Mouse (Mus musculus) midbrain, embryonic 16.5 days (tissue): ENCODE data around the gene Rab7b. TPM values are rescaled to one million over a fixed set of nuclear protein-coding genes. Genes with fewer than 3 reads are reported as not detected.

Experiments
- ATAC-seq: fragments of 200-750 bp; cut with Nextera tagmentation; 2 replicates; pipeline ENCODE4 v1.8.0; 2017; ENCODE audit warnings: moderate TSS enrichment
- H3K27ac ChIP-seq: fragments of 300-500 bp; sonication (generic); 2 replicates; pipeline ENCODE4 v1.5.1; 2014; ENCODE audit warnings: mild to moderate bottlenecking, low read length, mixed read lengths
- H3K27me3 ChIP-seq: fragments of 300-500 bp; sonication (generic); 2 replicates; pipeline ENCODE4 v1.6.1; 2014; ENCODE audit warnings: low read depth, low read length, mixed read lengths; ENCODE audit not compliant: control insufficient read depth, insufficient read depth
- H3K36me3 ChIP-seq: fragments of 300-500 bp; sonication (generic); 2 replicates; pipeline ENCODE4 v1.6.1; 2014; ENCODE audit warnings: mild to moderate bottlenecking, low read length, moderate library complexity, mixed read lengths; ENCODE audit not compliant: control insufficient read depth, insufficient read depth
- H3K4me1 ChIP-seq: fragments of 300-500 bp; sonication (generic); 2 replicates; pipeline ENCODE4 v1.6.1; 2014; ENCODE audit warnings: mild to moderate bottlenecking, low read length, mixed read lengths; ENCODE audit not compliant: control insufficient read depth, insufficient read depth
- H3K4me2 ChIP-seq: fragments of 300-500 bp; sonication (generic); 2 replicates; pipeline ENCODE4 v1.6.1; 2014; ENCODE audit warnings: mild to moderate bottlenecking, low read length, mixed read lengths
- H3K4me3 ChIP-seq: fragments of 300-500 bp; sonication (generic); 2 replicates; pipeline ENCODE4 v1.5.1; 2014; ENCODE audit warnings: low read depth, mild to moderate bottlenecking, low read length, moderate library complexity, mixed read lengths
- H3K9ac ChIP-seq: fragments of 300-500 bp; sonication (generic); 2 replicates; pipeline ENCODE4 v1.6.1; 2014; ENCODE audit warnings: low read depth, low read length, mixed read lengths
- H3K9me3 ChIP-seq: fragments of 300-500 bp; sonication (generic); replicated peaks from 2 replicates; pipeline ENCODE4 v1.6.1; 2014; ENCODE audit warnings: mild to moderate bottlenecking, low read length, mixed read lengths; ENCODE audit not compliant: control insufficient read depth, poor library complexity, severe bottlenecking
- WGBS: fragments of 180-500 bp; shearing (Covaris S2); extraction: QIAGEN DNeasy Blood & Tissue Kit; methylation state at CpG from one replicate; pipeline ENCODE4 v1.1.7; 2014; 5-methylcytosine and 5-hydroxymethylcytosine counted together
- polyA plus RNA-seq: library from polyadenylated mRNA; unstranded; fragments of >200 nt; fragmentation: Nextera tagmentation; extraction: Ambion mirVana; gene quantifications from 2 replicates; pipeline ENCODE4 v1.2.1, GENCODE M21; 2015

Rab7b gene
- polyA plus RNA-seq, 1 experiment from 2014 or later, result 0.87 TPM

DNA sequence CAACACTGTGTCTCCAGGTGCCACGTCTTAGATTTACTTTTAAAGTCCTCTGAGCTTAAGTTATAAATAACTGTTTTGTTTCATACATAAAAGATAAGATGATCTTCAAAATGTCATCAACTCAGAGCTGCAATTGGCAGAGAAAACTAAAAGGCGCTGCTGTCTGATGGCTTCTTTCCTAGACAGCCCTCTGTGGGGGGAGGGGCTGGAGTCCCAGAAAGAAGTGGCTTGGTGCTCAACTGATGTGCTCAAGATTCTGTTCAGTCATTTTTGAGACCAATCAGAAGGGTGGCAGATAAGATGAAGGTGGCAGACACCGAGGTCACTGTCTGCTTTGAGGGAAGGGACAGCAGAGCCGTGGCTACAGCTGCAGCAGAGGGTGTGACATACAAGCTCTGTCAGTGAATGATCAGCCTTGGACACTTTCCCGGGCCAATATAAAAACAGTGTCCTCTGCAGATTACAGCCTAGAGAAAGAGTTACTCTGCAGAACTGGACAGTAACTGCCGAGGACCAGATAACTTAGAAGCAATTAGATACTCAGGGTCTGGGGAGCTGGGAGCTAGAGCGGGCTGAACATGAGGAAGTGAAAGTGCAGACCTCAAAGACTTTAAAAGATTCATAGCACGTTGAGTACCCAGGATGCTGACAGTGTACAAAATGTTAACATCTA lies 13.7 kb downstream of the Rab7b start:
- 82% methylated on average over 8 of the region's 8 CpGs for WGBS
- H3K9me3 ChIP-seq, result no peaks in the 10 kb centered on the region
- H3K4me1 ChIP-seq, result no peaks in the 10 kb centered on the region
- no peaks in the 10 kb centered on the region for H3K27me3 ChIP-seq
- no peak overlapping the region for H3K27ac ChIP-seq
- no peak overlapping the region for H3K4me2 ChIP-seq
- no peak overlapping the region for H3K4me3 ChIP-seq
- ATAC-seq, result no peak
- H3K9ac ChIP-seq, result no peak overlapping the region
- no peaks in the 10 kb centered on the region for H3K36me3 ChIP-seq

DNA sequence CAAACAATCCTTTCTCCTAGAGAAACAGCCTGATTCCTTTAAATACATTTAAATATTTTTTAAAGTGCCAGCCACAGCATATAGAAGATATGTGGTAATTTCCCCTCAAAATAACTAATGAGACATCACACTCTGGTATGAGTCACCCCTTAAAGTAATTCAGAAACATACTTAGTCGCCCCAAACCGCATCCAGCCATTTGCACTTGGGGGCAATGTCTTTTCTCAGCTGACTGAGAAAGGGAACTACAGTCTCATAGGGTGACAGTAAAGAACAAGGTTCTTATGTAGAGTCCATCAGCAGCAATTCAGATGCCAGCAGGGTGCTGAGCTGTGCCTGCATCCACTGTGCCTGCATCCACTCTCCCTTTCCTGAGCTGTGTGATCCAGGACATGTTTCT lies 15.0 kb downstream of the Rab7b start:
- ATAC-seq, result no peak
- Histone ChIP-seq H3K4me1 (no peaks in the 10 kb centered on the region), H3K27me3 (no peaks in the 10 kb centered on the region), H3K4me2 (no peak overlapping the region), H3K27ac (no peak overlapping the region), H3K9ac (no peak overlapping the region), H3K36me3 (no peaks in the 10 kb centered on the region), H3K9me3 (no peaks in the 10 kb centered on the region), H3K4me3 (no peak overlapping the region)
- WGBS, result 97% methylated on average over 2 of the region's 2 CpGs

DNA sequence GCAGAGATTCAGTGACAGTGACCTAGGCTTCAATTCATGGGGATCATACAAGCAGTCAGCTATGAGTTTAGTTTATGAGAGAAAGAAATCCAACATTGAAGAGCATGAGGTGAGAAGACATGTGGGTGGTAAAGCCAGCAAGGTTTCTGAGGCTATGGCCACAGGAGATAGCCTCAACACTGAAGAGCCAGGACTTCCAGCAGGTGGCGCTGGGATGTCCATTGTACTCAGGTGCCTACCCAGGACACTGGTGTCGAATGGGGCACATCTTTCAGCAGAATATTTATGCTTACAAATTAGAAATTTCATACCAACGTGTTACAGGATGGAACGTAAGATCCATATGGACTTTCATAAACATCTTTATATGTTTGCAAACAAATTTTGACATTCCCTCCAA lies 19.8 kb downstream of the Rab7b start:
- no peak for ATAC-seq
- Histone ChIP-seq H3K36me3 (no peaks in the 10 kb centered on the region), H3K27me3 (no peaks in the 10 kb centered on the region), H3K4me3 (no peak overlapping the region), H3K4me2 (no peak overlapping the region), H3K9ac (no peak overlapping the region), H3K9me3 (no peaks in the 10 kb centered on the region), H3K27ac (no peak overlapping the region), H3K4me1 (no peaks in the 10 kb centered on the region)
- WGBS, result 32% methylated on average over 4 of the region's 4 CpGs

DNA sequence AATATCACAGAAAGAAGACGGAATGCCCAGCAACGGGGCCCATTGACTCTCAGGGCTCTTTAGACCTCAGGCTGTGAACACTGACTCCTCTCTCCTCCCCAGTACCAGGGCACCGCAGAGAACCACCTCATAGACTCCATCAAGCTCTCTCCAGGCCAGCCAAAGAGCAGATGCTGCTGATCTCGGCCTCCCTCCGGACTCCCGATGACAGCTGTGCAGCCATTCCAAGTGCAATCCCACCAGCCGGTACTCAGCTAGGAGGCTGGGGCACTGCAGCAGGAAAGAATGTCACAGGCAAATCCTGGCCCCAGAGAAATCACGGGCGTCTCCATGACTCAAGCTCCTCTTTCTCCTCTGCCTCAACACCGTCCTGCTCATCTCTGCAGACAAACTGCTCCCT lies 23.0 kb downstream of the Rab7b start:
- Histone ChIP-seq H3K27ac (no peak overlapping the region), H3K4me2 (no peak overlapping the region), H3K4me1 (no peaks in the 10 kb centered on the region), H3K4me3 (no peak overlapping the region), H3K9me3 (no peaks in the 10 kb centered on the region), H3K36me3 (no peaks in the 10 kb centered on the region), H3K9ac (no peak overlapping the region), H3K27me3 (no peaks in the 10 kb centered on the region)
- no peak for ATAC-seq
- 80% methylated on average over 10 of the region's 10 CpGs for WGBS

DNA sequence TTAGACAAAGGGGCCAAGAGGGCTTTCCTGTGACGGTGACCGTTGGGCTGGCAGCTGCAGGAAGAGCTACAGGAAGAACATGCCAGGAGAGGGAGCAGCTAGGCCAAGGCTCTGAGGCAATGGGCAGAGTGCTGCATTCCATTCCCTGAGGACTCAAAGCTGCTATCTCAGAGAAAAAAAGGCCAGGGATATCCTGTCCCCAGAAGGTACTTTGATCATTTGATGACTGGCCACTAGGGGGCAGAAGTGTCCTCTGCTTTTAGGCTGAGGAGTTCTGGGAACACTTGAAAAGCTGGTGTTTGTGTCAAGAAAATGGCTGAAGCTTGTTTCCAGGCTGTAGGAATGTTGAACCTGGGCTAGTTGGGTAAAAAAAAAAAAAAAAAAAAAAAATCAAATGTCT lies 23.9 kb downstream of the Rab7b start:
- H3K9ac ChIP-seq, result no peak overlapping the region
- H3K27ac ChIP-seq, result no peak overlapping the region
- peak; percentile 62; the same call in 1 of the 2 replicates for ATAC-seq
- H3K36me3 ChIP-seq, result no peaks in the 10 kb centered on the region
- no peaks in the 10 kb centered on the region for H3K9me3 ChIP-seq
- no peak overlapping the region for H3K4me2 ChIP-seq
- H3K4me3 ChIP-seq, result no peak overlapping the region
- WGBS, result 33% methylated on average over 2 of the region's 2 CpGs
- no peaks in the 10 kb centered on the region for H3K4me1 ChIP-seq
- H3K27me3 ChIP-seq, result no peaks in the 10 kb centered on the region

DNA sequence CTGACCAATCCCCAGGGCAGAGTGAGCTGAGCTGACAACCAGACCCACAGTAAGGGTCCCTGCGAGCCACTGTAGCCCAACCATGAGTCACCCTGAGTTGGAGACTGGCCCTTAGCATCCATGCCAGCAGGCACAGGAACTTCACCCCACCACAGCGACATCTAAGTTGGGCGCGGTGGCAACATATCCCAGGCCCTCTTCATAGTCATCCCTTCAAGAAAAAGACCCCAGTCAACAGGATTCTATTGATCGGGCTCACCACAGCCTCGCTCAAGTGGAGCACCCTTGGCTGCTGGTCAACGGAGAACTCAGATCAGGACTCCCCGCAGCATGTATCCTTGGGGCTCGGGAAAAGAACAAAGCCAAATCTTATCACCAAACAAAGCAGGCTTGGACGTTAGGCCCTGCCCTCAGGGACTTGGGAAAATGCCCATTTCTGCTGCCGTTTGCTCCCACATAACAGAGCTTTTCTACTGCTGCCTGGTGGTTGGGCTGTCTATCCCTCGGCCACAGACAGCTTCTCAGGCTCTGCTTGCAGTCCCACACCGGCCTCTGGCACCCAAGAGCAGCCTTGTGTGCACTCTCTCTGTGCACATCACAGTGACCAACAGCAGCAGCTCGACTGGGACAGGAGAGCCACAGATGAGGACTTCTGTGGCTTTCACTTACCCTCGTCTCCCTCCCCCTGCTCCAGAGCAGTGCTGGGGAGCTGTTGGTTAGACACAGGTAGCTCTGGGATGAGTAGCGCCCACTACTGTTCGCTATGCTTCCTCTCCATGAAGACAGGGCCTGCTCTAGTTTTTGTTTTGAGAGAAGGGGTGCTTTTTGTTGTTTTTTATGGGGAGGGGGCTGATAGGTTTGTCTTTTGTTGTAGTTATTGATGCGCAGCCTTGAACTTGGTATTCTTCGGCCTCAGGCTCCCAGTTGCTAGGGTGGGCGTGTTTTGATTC lies 26.2 kb downstream of the Rab7b start:
- 69% methylated on average over 20 of the region's 20 CpGs for WGBS

DNA sequence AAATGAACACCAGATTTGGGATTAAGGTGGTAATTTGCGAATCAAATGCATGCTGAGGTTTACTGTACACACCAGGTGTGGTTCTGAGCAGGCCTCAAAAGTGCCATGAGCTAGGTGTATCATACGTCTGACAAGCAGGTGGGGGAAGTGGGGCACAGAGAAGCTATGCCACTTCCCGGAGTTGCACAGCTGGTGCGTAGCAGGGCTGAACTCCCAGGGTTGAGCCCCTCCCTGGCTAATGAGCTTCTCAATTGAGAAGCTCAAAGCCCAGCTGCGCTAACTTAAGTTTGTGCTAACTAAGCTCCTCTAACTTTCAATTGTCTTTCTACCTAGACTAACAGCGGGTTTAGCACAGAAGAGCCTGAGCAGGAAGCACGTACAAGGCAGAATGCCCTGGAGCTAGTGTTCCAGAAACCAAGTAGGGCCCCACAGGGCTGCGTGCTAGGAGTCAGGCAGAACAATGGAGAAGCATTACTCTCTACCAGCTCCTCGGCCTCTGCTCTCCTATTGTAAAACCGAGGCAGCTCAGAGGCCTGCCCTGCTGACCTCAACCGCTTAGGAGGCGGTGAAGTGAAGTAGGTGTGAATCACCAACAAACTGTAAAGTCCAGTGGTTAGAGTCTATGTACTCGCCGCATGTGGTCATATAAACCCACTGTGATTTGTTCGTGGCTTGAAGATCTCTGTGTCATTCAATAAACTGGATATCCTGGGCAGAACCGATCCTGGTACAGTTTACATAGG lies 30.6 kb downstream of the Rab7b start:
- no peak overlapping the region for H3K4me3 ChIP-seq
- no peak overlapping the region for H3K9ac ChIP-seq
- no peaks in the 10 kb centered on the region for H3K36me3 ChIP-seq
- 60% methylated on average over 16 of the region's 16 CpGs for WGBS
- no peak overlapping the region for H3K27ac ChIP-seq
- H3K9me3 ChIP-seq, result no peaks in the 10 kb centered on the region
- H3K27me3 ChIP-seq, result no peaks in the 10 kb centered on the region
- H3K4me2 ChIP-seq, result no peak overlapping the region
- H3K4me1 ChIP-seq, result peaks cover 3% of the 10 kb centered on the region; the same call in 1 of the 2 replicates
- ATAC-seq, result no peak

More for the DNA sequence above, 26.2 kb downstream of the Rab7b start:
- Histone ChIP-seq H3K36me3 (no peaks in the 10 kb centered on the region), H3K9me3 (no peaks in the 10 kb centered on the region), H3K4me2 (no peak overlapping the region), H3K9ac (no peak overlapping the region), H3K27ac (no peak overlapping the region), H3K27me3 (no peaks in the 10 kb centered on the region), H3K4me3 (no peak overlapping the region), H3K4me1 (no peaks in the 10 kb centered on the region)
- no peak for ATAC-seq

DNA sequence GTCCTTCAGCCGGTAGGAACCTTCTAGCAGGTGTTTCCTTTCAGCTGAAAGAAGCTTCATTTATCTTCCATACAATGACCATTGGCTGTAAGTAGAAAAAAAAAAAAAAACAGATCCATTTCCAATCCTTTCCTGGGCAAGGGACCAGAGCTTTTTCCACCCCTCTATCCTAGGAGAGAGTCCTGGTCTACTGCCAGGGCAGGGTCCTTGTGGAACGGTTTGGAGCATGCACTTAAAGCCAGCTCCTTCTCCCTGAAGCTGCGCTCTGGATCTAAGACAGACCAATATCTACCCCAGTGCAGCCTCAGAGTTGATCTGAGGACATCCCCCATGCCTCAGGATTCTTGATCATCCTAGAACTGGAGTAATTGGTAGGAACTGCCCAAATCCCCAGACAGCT lies 33.5 kb downstream of the Rab7b start:
- 89% methylated on average over 3 of the region's 3 CpGs for WGBS
- Histone ChIP-seq H3K36me3 (no peaks in the 10 kb centered on the region), H3K9ac (no peak overlapping the region), H3K4me2 (no peak overlapping the region), H3K27me3 (no peaks in the 10 kb centered on the region), H3K27ac (no peak overlapping the region), H3K4me1 (peaks cover 3% of the 10 kb centered on the region; the same call in 1 of the 2 replicates), H3K4me3 (no peak overlapping the region), H3K9me3 (no peaks in the 10 kb centered on the region)
- ATAC-seq, result no peak
